8 mouse cellular contexts compared by ENCODE assay signal in genomic region chr5:24729797-24730487, GRCm38 (mm10). TPM values are rescaled to one million over a fixed set of nuclear protein-coding genes. Genes with fewer than 3 reads are reported as not detected.
DNase-seq lines count a peak whose midpoint lies in the region; ATAC-seq and TF ChIP-seq lines count a peak whose summit lies in the region.

No protein-coding gene starts in this region.

- 1% methylated on average over 49 of the region's 49 CpGs for WGBS in lung, embryonic 14.5 days
- 2% methylated on average over 45 of the region's 49 CpGs for WGBS in forebrain, embryonic 13.5 days
- WGBS in liver, embryonic 11.5 days, result 3% methylated on average over 49 of the region's 49 CpGs
- WGBS in small intestine, adult 2 months, result 2% methylated on average over 49 of the region's 49 CpGs

- no peaks in the 10 kb centered on the region for H3K36me3 ChIP-seq in lung, embryonic 14.5 days (ENCODE audit: insufficient read depth)
- H3K36me3 ChIP-seq in forebrain, embryonic 13.5 days (ENCODE audit: poor library complexity, severe bottlenecking), result no peaks in the 10 kb centered on the region
- H3K36me3 ChIP-seq in liver, embryonic 11.5 days (ENCODE audit: control insufficient read depth, insufficient read depth, low read length), result no peaks in the 10 kb centered on the region
- no peaks in the 10 kb centered on the region for H3K36me3 ChIP-seq in small intestine, adult 2 months (ENCODE audit: control insufficient read depth, insufficient read depth, low read length)

- H3K9ac ChIP-seq in lung, embryonic 14.5 days, result peak overlapping the region; percentile 76
- peak overlapping the region; percentile 53 for H3K9ac ChIP-seq in forebrain, embryonic 13.5 days
- H3K9ac ChIP-seq in liver, embryonic 11.5 days (ENCODE audit: low read depth, low read length), result peak overlapping the region; percentile 47

- peaks cover 23% of the 10 kb centered on the region for H3K4me1 ChIP-seq in lung, embryonic 14.5 days (ENCODE audit: insufficient read depth)
- H3K4me1 ChIP-seq in forebrain, embryonic 13.5 days, result peaks cover 32% of the 10 kb centered on the region
- peaks cover 34% of the 10 kb centered on the region for H3K4me1 ChIP-seq in liver, embryonic 11.5 days (replicated peaks; ENCODE audit: control insufficient read depth, insufficient read depth, low read length)
- H3K4me1 ChIP-seq in small intestine, adult 2 months (ENCODE audit: control insufficient read depth, insufficient read depth, insufficient read length, low read length), result peaks cover 15% of the 10 kb centered on the region

- H3K4me2 ChIP-seq in lung, embryonic 14.5 days, result peak overlapping the region; percentile 86
- peak overlapping the region; percentile 66 for H3K4me2 ChIP-seq in forebrain, embryonic 13.5 days
- H3K4me2 ChIP-seq in liver, embryonic 11.5 days, result peak overlapping the region; percentile 69

- DNase-seq in lung, embryonic 14.5 days, result peak; percentile 59
- DNase-seq in lung, postnatal 4 days, result no peak
- peak; percentile 38 for DNase-seq in liver, embryonic 11.5 days (ENCODE audit: low spot score)
- DNase-seq in frontal cortex, postnatal 10 days (ENCODE audit: low spot score in 2 of 2), result no peak
- no peak for DNase-seq in adrenal gland, postnatal 4 days (ENCODE audit: low spot score in 2 of 2)
- DNase-seq in right cerebral cortex, postnatal 10 days (ENCODE audit: low spot score in 2 of 2), result no peak

- TF ChIP-seq CTCF in lung, embryonic 14.5 days (IDR thresholded peaks at IDR 0.05; ENCODE audit: low read depth), result no peak
- no peak for TF ChIP-seq CTCF in small intestine, adult 2 months (IDR thresholded peaks at IDR 0.05; ENCODE audit: extremely low read depth, insufficient read length, insufficient replicate concordance, low read depth, low read length)

- no peaks in the 10 kb centered on the region for H3K9me3 ChIP-seq in lung, embryonic 14.5 days (ENCODE audit: low read depth, low read length)
- no peaks in the 10 kb centered on the region for H3K9me3 ChIP-seq in forebrain, embryonic 13.5 days (replicated peaks)
- H3K9me3 ChIP-seq in liver, embryonic 11.5 days (ENCODE audit: control insufficient read depth, low read length), result no peaks in the 10 kb centered on the region

- ATAC-seq in lung, embryonic 14.5 days (ENCODE audit: insufficient read depth), result peak; percentile 18; the same call in 1 of the 2 replicates
- ATAC-seq in forebrain, embryonic 13.5 days, result no peak
- no peak for ATAC-seq in liver, embryonic 11.5 days (replicated peaks; ENCODE audit: low FRiP score)

- peak overlapping the region; percentile 80 for H3K27ac ChIP-seq in lung, embryonic 14.5 days (ENCODE audit: low read depth)
- H3K27ac ChIP-seq in forebrain, embryonic 13.5 days, result no peak overlapping the region
- no peak overlapping the region; the same call in 1 of the 2 replicates for H3K27ac ChIP-seq in liver, embryonic 11.5 days (ENCODE audit: low read depth, low read length)
- no peak overlapping the region for H3K27ac ChIP-seq in small intestine, adult 2 months (ENCODE audit: insufficient read depth, low read depth, low read length)

- no peak for TF ChIP-seq POLR2A in small intestine, adult 2 months (IDR thresholded peaks at IDR 0.05; ENCODE audit: low read depth, low read length)

- H3K4me3 ChIP-seq in lung, embryonic 14.5 days (ENCODE audit: low read depth, low read length), result peak overlapping the region; percentile 69
- H3K4me3 ChIP-seq in forebrain, embryonic 13.5 days, result peak overlapping the region; percentile 42
- H3K4me3 ChIP-seq in liver, embryonic 11.5 days (ENCODE audit: low read depth, low read length), result peak overlapping the region; percentile 57
- H3K4me3 ChIP-seq in small intestine, adult 2 months (ENCODE audit: low read depth, low read length), result peak overlapping the region; percentile 61

- peaks cover 4% of the 10 kb centered on the region for H3K27me3 ChIP-seq in lung, embryonic 14.5 days (ENCODE audit: insufficient read depth, low read length)
- peaks cover 40% of the 10 kb centered on the region for H3K27me3 ChIP-seq in forebrain, embryonic 13.5 days
- H3K27me3 ChIP-seq in liver, embryonic 11.5 days (replicated peaks; ENCODE audit: control insufficient read depth, insufficient read depth, low read length), result peaks cover 41% of the 10 kb centered on the region
- peaks cover 26% of the 10 kb centered on the region for H3K27me3 ChIP-seq in small intestine, adult 2 months (ENCODE audit: control insufficient read depth, insufficient read depth, low read length)

RNA-seq across cellular contexts. Expression of gene Wdr86, which starts 0.6 kb away (rescaled TPM):
- polyA plus RNA-seq in lung, embryonic 14.5 days (2014; fragmentation: Nextera tagmentation; extraction: Ambion mirVana), result 39.7 and 43.9 TPM in 2 replicates
- polyA plus RNA-seq in forebrain, embryonic 13.5 days (2015; fragmentation: Nextera tagmentation; extraction: Ambion mirVana), result 2.6 and 3.0 TPM in 2 replicates
- 9.8 and 11.2 TPM in 2 replicates for polyA plus RNA-seq in liver, embryonic 11.5 days (2014; fragmentation: Nextera tagmentation; extraction: Ambion mirVana)
- polyA plus RNA-seq in small intestine, adult 2 months (2012; rRNA removed), result 1.3 and 2.5 TPM in 2 replicates
- total RNA-seq in adrenal gland, postnatal 4 days (2021), result 1 to 10 TPM; 6.2 to 9.6 TPM

RNA-seq across cellular contexts. Expression of gene Crygn, which starts 27.9 kb away (rescaled TPM):
- 1.8 and 2.3 TPM in 2 replicates for polyA plus RNA-seq in lung, embryonic 14.5 days (2014; fragmentation: Nextera tagmentation; extraction: Ambion mirVana)
- not detected in 2 replicates for polyA plus RNA-seq in forebrain, embryonic 13.5 days (2015; fragmentation: Nextera tagmentation; extraction: Ambion mirVana)
- polyA plus RNA-seq in liver, embryonic 11.5 days (2014; fragmentation: Nextera tagmentation; extraction: Ambion mirVana), result not detected in 2 replicates
- polyA plus RNA-seq in small intestine, adult 2 months (2012; rRNA removed), result 0.37 TPM in 1 of 2 replicates, not detected in the other
- total RNA-seq in adrenal gland, postnatal 4 days (2021), result 1 to 10 TPM; 6.0 to 6.2 TPM

RNA-seq across cellular contexts. Expression of gene Nub1, which starts 44.6 kb away (rescaled TPM):
- 31.6 and 34.1 TPM in 2 replicates for polyA plus RNA-seq in lung, embryonic 14.5 days (2014; fragmentation: Nextera tagmentation; extraction: Ambion mirVana)
- polyA plus RNA-seq in forebrain, embryonic 13.5 days (2015; fragmentation: Nextera tagmentation; extraction: Ambion mirVana), result 40.5 and 40.9 TPM in 2 replicates
- 26.6 and 29.1 TPM in 2 replicates for polyA plus RNA-seq in liver, embryonic 11.5 days (2014; fragmentation: Nextera tagmentation; extraction: Ambion mirVana)
- 15.4 and 44.1 TPM in 2 replicates for polyA plus RNA-seq in small intestine, adult 2 months (2012; rRNA removed)
- total RNA-seq in adrenal gland, postnatal 4 days (2021), result 10 to 100 TPM; 59.7 to 61.7 TPM

Comparison
In these comparisons a context has a peak if more than half of its experiments do, and no peak if none do; other contexts are left out.
1. DNase-seq: peak in lung, embryonic 14.5 days (single experiment) and liver, embryonic 11.5 days (single experiment); none in lung, postnatal 4 days (0 of 2), frontal cortex, postnatal 10 days (0 of 2), adrenal gland, postnatal 4 days (0 of 2) and right cerebral cortex, postnatal 10 days (0 of 2).
2. Peak in every context shown above with its lines, with median percentiles within 50 percentile points of each other: H3K4me2 ChIP-seq, H3K4me3 ChIP-seq and H3K9ac ChIP-seq.